Comparison of ENCODE assay signal across 8 mouse cellular contexts in genomic region chr11:99041841-99042780, GRCm38 (mm10). TPM values are rescaled to one million over a fixed set of nuclear protein-coding genes. Genes with fewer than 3 reads are reported as not detected.
A peak's percentile ranks its signal among the peaks of the same experiment; 100 is the strongest.
DNase-seq lines count a peak whose midpoint lies in the region; ATAC-seq and TF ChIP-seq lines count a peak whose summit lies in the region.

No protein-coding gene starts in this region.

- peaks cover 33% of the 10 kb centered on the region for H3K4me1 ChIP-seq in embryonic facial prominence, embryonic 14.5 days (ENCODE audit: control insufficient read depth, insufficient read depth, low read length)
- H3K4me1 ChIP-seq in kidney, postnatal 0 days (replicated peaks; ENCODE audit: insufficient read depth, low read length): peaks cover 44% of the 10 kb centered on the region

- DNase-seq in kidney, adult 9 months: peak; percentile 48
- no peak for DNase-seq in kidney, postnatal 14 days
- DNase-seq in embryonic facial prominence, embryonic 14.5 days (ENCODE audit: low spot score): no peak
- DNase-seq in kidney, postnatal 0 days (ENCODE audit: low spot score): no peak
- peak; percentile 25 for DNase-seq in neural tube, embryonic 10.5 days (ENCODE audit: extremely low spot score, low spot score)
- no peak for DNase-seq in thymus, postnatal 14 days
- DNase-seq in frontal cortex, postnatal 10 days (ENCODE audit: low spot score in 2 of 2): no peak
- no peak for DNase-seq in ovary, adult 18-20 months (ENCODE audit: low spot score)

- H3K27ac ChIP-seq in embryonic facial prominence, embryonic 14.5 days (replicated peaks; ENCODE audit: low read depth, low read length): peak overlapping the region; percentile 93
- H3K27ac ChIP-seq in kidney, postnatal 0 days: peak overlapping the region; percentile 95

- peak overlapping the region; percentile 76 for H3K4me3 ChIP-seq in embryonic facial prominence, embryonic 14.5 days (ENCODE audit: low read depth, low read length)
- H3K4me3 ChIP-seq in kidney, postnatal 0 days (replicated peaks; ENCODE audit: low read depth, low read length): peak overlapping the region; percentile 64

- no peak for ATAC-seq in embryonic facial prominence, embryonic 14.5 days (ENCODE audit: low read depth)
- no peak for ATAC-seq in kidney, postnatal 0 days (replicated peaks; ENCODE audit: low FRiP score, low read depth)

- no peak for TF ChIP-seq CTCF in kidney, postnatal 0 days (IDR thresholded peaks at IDR 0.05; ENCODE audit: low read depth)

- WGBS in embryonic facial prominence, embryonic 14.5 days: 20% methylated on average over 16 of the region's 16 CpGs
- WGBS in kidney, postnatal 0 days: 22% methylated on average over 16 of the region's 16 CpGs

- H3K27me3 ChIP-seq in embryonic facial prominence, embryonic 14.5 days (replicated peaks; ENCODE audit: control insufficient read depth, insufficient read depth, low read length): no peaks in the 10 kb centered on the region
- H3K27me3 ChIP-seq in kidney, postnatal 0 days (ENCODE audit: insufficient read depth, low read length): no peaks in the 10 kb centered on the region

- peak overlapping the region; percentile 93 for H3K9ac ChIP-seq in embryonic facial prominence, embryonic 14.5 days (ENCODE audit: low read depth, low read length)
- H3K9ac ChIP-seq in kidney, postnatal 0 days (ENCODE audit: low read depth, low read length): peak overlapping the region; percentile 86

- H3K36me3 ChIP-seq in embryonic facial prominence, embryonic 14.5 days (ENCODE audit: control insufficient read depth, insufficient read depth, low read length): peaks cover 9% of the 10 kb centered on the region; the same call in 1 of the 2 replicates
- H3K36me3 ChIP-seq in kidney, postnatal 0 days (ENCODE audit: insufficient read depth, low read length): no peaks in the 10 kb centered on the region

- no peaks in the 10 kb centered on the region for H3K9me3 ChIP-seq in embryonic facial prominence, embryonic 14.5 days (ENCODE audit: control insufficient read depth, low read length)
- no peaks in the 10 kb centered on the region for H3K9me3 ChIP-seq in kidney, postnatal 0 days (replicated peaks; ENCODE audit: low read length)

- H3K4me2 ChIP-seq in embryonic facial prominence, embryonic 14.5 days (ENCODE audit: low read depth, low read length): peak overlapping the region; percentile 74
- H3K4me2 ChIP-seq in kidney, postnatal 0 days (ENCODE audit: low read length): peak overlapping the region; percentile 82

RNA-seq across cellular contexts. Expression of gene Igfbp4, which starts 1.1 kb away (rescaled TPM):
- polyA plus RNA-seq in embryonic facial prominence, embryonic 14.5 days (2014; fragmentation: Nextera tagmentation; extraction: Ambion mirVana): 966 and 1,068 TPM in 2 replicates
- 584 and 616 TPM in 2 replicates for polyA plus RNA-seq in kidney, postnatal 0 days (2015; fragmentation: Nextera tagmentation; extraction: Ambion mirVana)

RNA-seq across cellular contexts. Expression of gene Top2a, which starts 18.1 kb away (rescaled TPM):
- 181 and 201 TPM in 2 replicates for polyA plus RNA-seq in embryonic facial prominence, embryonic 14.5 days (2014; fragmentation: Nextera tagmentation; extraction: Ambion mirVana)
- 70.5 and 85.9 TPM in 2 replicates for polyA plus RNA-seq in kidney, postnatal 0 days (2015; fragmentation: Nextera tagmentation; extraction: Ambion mirVana)

RNA-seq across cellular contexts. Expression of gene Tns4, which starts 47.0 kb away (rescaled TPM):
- polyA plus RNA-seq in embryonic facial prominence, embryonic 14.5 days (2014; fragmentation: Nextera tagmentation; extraction: Ambion mirVana): 0.81 and 1.0 TPM in 2 replicates
- polyA plus RNA-seq in kidney, postnatal 0 days (2015; fragmentation: Nextera tagmentation; extraction: Ambion mirVana): 0.13 and 0.16 TPM in 2 replicates

RNA-seq across cellular contexts. Expression of gene Gjd3, which starts 59.3 kb away (rescaled TPM):
- 0.34 and 0.56 TPM in 2 replicates for polyA plus RNA-seq in embryonic facial prominence, embryonic 14.5 days (2014; fragmentation: Nextera tagmentation; extraction: Ambion mirVana)
- polyA plus RNA-seq in kidney, postnatal 0 days (2015; fragmentation: Nextera tagmentation; extraction: Ambion mirVana): 1.1 and 1.6 TPM in 2 replicates

Comparison
In these comparisons a context has a peak if more than half of its experiments do, and no peak if none do; other contexts are left out.
1. DNase-seq: peak in kidney, adult 9 months (single experiment) and neural tube, embryonic 10.5 days (single experiment); none in kidney, postnatal 14 days (single experiment), embryonic facial prominence, embryonic 14.5 days (single experiment), kidney, postnatal 0 days (single experiment), thymus, postnatal 14 days (single experiment), frontal cortex, postnatal 10 days (0 of 2) and ovary, adult 18-20 months (single experiment).